In the genomic region with DNA sequence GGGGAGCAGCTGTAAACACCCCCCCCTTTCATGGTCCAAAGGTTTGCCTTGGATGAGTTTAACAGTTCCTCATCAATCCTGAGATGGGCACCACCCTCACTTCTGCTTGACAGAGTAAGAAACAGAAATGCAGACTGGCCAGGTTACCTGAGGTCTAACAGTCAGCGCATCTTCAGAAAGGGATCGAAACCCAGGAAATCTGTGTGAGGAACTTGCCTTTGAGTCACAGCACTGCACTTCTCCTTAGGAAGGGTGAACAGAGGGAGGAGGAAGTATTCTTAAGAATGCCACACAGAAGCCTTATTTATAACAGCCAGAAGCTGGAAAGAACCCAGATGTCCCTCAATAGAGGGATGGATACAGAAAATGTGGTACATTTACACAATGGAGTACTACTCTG, we compare ENCODE assay signal across 23 mouse cellular contexts. TPM values are rescaled to one million over a fixed set of nuclear protein-coding genes. Genes with fewer than 3 reads are reported as not detected.
"Had no signal": no experiment of that assay in that cellular context is flagged by ENCODE, and none has a peak within 500 bp of the region (broad histone marks: within the 10 kb centered on the region; RNA-seq: fewer than 3 reads in every experiment).

No protein-coding gene starts in this region.

- H3K36me3 ChIP-seq: liver, embryonic 15.5 days; midbrain, embryonic 10.5 days; midbrain, embryonic 12.5 days; neural tube, embryonic 12.5 days had no signal

- H3K9me3 ChIP-seq: liver, embryonic 15.5 days; midbrain, embryonic 10.5 days; midbrain, embryonic 12.5 days; neural tube, embryonic 12.5 days had no signal

- ATAC-seq: midbrain, embryonic 16.5 days had no signal

- H3K9ac ChIP-seq: liver, embryonic 15.5 days; lung, embryonic 14.5 days; midbrain, embryonic 12.5 days; neural tube, embryonic 12.5 days had no signal

- H3K27me3 ChIP-seq: liver, embryonic 15.5 days; midbrain, embryonic 12.5 days; neural tube, embryonic 12.5 days had no signal

- H3K4me2 ChIP-seq: liver, embryonic 15.5 days; lung, embryonic 14.5 days; midbrain, embryonic 12.5 days; neural tube, embryonic 12.5 days had no signal

- H3K4me1 ChIP-seq: liver, embryonic 15.5 days; midbrain, embryonic 10.5 days; midbrain, embryonic 12.5 days; neural tube, embryonic 12.5 days had no signal

- DNase-seq: lung, adult 18-20 months; lung, embryonic 14.5 days; lung, postnatal 10 days; lung, postnatal 4 days; midbrain, embryonic 14.5 days; retina, postnatal 1 day; right cerebral cortex, adult 18-20 months; right cerebral cortex, postnatal 25 days; right cerebral cortex, postnatal 4 days; spleen, adult 18-20 months; thymus, adult 18-20 months; thymus, postnatal 14 days; thymus, postnatal 36 days had no signal

- H3K27ac ChIP-seq: liver, embryonic 15.5 days; midbrain, embryonic 10.5 days; midbrain, embryonic 12.5 days; neural tube, embryonic 12.5 days had no signal

- H3K4me3 ChIP-seq: liver, embryonic 15.5 days; midbrain, embryonic 10.5 days; midbrain, embryonic 12.5 days; neural tube, embryonic 12.5 days had no signal

RNA-seq across cellular contexts. Expression of a gene that starts 37.0 kb away (rescaled TPM):
- total RNA-seq: megakaryocyte-erythroid progenitor cell, adult 5-6 weeks had no signal
- polyA plus RNA-seq: liver, embryonic 15.5 days; lung, embryonic 16.5 days; midbrain, embryonic 10.5 days; midbrain, embryonic 12.5 days; midbrain, embryonic 14.5 days; neural tube, embryonic 12.5 days; neural tube, embryonic 14.5 days; small intestine, adult 2 months; thymus, postnatal 0 days had no signal
